Mouse (Mus musculus): ENCODE data around the gene Arhgef17. TPM values are rescaled to one million over a fixed set of nuclear protein-coding genes. Genes with fewer than 3 reads are reported as not detected.

Arhgef17 gene
- total RNA-seq, 2 experiments from 2014 or later = 136 to 141 TPM

GRCm38 (mm10) chr7:100942789-100943615 lies 11.1 kb upstream of the Arhgef17 start:
- peak; percentile 59 to 62 for DNase-seq (ENCODE audit: low spot score in 2 of 2)

DNA sequence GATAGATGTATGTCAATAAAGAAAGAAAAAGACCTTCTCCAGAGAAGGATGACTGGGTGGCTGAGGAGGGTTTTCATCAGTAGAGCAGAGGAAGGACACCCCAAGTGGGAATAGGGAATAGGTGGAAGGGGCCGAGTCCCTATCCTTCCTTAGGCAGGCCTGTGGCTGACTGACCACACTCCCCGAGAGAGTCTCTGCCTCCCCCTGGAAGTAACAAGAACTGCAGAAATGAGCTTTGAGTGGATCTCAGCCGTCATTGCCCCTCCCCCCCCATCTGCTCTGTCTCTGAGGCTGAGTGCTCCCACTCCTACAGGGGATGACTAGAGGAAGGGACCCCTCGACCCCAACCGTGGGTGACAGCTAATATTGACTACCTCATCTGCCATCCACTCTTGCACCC lies 9.3 kb upstream of the Arhgef17 start:
- no peak for DNase-seq (ENCODE audit: low spot score in 2 of 2)

DNA sequence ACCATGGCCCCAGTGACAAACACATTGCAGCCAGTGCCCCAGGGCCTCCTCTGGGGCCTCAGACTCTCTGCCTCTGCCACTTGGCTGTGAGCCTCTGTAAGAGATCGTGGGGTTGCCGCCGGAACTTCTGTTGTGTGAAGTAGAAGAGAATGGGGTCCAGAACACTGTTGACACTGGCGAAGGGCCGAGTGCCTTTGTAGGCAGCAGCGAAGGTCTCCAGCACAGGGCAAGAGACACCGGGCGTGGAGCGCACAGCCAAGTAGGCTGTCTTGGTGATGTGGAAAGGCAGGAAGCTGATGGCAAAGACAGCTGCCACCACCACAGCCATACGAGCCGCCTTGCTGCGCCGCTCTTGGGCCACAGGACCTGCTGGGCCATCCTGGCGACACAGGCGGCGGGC lies 6.2 kb upstream of the Arhgef17 start:
- DNase-seq (ENCODE audit: low spot score in 2 of 2) = no peak

DNA sequence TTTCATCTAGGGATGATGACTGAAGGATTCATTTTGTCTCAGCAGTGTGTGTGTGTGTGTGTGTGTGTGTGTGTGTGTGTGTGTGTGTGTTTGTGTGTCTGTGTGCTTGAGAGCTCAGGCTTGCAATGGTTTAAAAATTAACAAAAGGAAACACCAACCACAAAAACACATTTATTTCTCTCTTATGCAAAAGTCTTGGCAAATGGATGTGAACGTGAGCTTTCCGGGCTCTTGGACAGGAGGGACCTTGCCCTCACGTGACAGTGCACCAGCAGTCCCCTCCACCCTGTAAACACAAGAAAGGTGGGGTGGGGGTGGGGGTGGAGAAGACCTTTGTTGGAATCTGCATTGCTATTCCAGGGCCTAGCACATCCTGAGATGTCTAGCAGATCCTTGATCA lies 5.6 kb upstream of the Arhgef17 start:
- DNase-seq (ENCODE audit: low spot score in 2 of 2) = no peak

DNA sequence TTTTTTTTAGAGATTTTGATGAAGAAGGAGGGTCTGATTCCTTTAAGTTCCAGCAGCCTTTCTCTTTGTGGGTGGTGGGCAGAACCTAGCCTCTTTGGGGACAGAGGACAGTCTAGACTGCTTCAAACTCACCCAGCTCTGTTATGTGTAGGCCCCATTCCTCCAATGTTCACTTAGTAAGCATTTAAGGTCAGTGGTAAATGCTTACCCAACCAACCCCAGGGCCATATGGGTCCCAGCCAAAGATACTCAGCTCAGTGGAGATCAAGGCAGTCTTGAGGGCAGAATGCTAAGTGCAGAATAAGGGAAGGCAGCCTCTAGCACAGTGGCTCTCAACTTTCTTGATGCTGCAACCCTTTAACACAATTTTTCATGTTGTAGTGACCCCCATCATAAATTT lies 1.6 kb upstream of the Arhgef17 start:
- no peak for DNase-seq (ENCODE audit: low spot score in 2 of 2)

GRCm38 (mm10) chr7:100932481-100933007 lies 637 bp upstream of the Arhgef17 start:
- peak; percentile 66 to 75 for DNase-seq (ENCODE audit: low spot score in 2 of 2)

DNA sequence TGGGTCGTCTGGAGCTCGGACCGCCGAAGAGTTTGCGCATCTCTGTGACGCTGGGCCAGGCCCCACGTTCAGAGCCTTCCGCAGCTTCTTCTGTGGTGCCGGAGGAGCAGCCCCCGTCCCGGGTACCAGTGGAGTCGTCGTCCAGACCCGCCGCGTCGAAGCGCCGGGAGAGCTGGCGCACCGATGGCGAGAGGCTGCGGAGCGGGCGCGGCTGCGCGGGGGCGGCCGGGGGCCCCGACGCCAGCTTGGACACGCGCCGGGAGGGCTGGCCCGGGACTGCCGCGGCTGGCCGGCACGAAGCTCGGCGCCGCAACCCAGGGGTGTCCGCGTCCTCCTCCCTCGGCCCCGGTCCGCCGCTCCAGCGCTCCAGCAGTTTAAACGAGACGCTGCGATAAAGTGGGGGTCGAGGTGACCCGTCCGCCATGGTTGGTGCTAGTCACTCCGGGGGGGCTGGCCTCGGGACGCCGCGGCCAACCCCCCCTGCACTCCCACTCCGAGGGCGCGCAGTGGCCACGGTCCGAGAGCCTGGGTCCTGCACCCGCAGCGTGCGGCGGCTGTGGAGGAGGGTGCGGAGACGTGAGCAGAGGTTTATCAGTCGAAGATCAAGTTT lies 486 bp downstream of the Arhgef17 start:
- no peak for DNase-seq (ENCODE audit: low spot score in 2 of 2)

- no peak for DNase-seq (ENCODE audit: low spot score in 2 of 2)
These were observed 1.1 kb downstream of the Arhgef17 start for GRCm38 (mm10) chr7:100930619-100931315.

DNA sequence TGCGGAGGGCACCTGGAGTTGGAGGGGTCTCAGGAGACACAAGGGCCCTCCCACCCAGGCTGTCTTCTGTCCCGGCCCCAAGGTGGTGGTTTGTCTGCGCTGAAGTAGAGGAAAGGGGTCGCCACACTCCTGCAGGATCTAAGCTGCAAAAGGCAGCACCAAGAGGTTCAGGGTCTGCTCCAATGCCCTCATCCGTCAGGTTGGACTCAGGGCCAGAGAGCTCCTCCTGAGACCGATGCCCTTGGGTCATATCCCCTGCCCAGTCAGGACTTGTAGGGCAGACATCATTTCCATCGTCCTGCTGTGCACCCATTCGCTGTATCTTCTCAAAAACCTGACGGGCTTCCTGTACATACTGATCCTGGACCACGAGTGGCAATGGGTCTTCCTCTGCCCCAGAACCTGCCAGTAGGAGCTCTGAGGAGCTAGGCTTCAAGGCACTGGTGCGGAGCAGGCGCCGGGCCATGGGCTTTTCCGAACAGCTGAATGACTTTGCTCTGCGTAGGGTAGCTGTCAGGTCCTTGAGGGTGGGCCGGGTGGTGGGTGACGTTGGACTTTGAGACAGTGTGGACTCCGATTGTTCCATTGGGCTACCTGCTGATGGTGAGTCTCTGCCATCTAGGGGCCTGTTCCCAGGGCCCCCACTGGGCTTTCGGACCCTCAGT lies 2.1 kb downstream of the Arhgef17 start:
- DNase-seq (ENCODE audit: low spot score in 2 of 2) = no peak

- no peak for DNase-seq (ENCODE audit: low spot score in 2 of 2)
These were observed 3.5 kb downstream of the Arhgef17 start for GRCm38 (mm10) chr7:100928456-100928855.

DNA sequence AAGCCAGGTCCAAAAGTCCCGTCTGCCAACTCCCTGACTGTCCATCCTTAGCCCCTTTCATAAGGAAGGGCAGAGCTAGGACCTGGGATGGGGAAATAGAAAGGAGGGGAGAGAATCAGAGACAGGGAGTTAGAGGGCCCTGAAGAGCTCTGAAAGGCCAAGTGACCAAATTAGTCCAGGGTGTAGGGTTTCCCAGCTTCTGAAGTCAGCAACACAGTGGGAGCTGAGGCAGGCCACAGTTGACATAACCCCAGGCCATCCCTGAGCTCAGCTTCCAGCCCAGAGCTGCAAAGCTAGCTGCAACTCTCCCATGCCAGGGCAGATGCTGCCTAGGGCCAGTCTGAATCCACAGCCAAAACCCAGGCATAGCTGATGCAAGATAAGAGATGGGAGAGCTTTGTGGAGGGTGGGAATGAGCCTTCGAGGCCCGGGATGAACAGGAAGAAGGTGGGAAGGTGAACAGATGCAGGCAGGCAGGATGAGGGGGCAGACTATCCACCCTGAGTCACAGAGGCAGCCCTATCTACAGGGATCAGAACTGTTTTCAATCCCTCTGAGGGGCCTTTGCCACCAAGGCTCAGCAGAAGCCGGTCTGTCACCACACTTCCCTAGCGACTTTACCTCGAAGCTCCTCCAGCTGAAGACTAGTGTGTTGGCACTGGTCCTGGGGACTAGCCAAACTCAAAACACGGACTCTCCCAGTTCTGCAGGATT lies 4.5 kb downstream of the Arhgef17 start:
- DNase-seq (ENCODE audit: low spot score in 2 of 2) = no peak

GRCm38 (mm10) chr7:100926311-100926923 lies 5.5 kb downstream of the Arhgef17 start:
- DNase-seq (ENCODE audit: low spot score in 2 of 2) = peak; percentile 50 to 61

DNA sequence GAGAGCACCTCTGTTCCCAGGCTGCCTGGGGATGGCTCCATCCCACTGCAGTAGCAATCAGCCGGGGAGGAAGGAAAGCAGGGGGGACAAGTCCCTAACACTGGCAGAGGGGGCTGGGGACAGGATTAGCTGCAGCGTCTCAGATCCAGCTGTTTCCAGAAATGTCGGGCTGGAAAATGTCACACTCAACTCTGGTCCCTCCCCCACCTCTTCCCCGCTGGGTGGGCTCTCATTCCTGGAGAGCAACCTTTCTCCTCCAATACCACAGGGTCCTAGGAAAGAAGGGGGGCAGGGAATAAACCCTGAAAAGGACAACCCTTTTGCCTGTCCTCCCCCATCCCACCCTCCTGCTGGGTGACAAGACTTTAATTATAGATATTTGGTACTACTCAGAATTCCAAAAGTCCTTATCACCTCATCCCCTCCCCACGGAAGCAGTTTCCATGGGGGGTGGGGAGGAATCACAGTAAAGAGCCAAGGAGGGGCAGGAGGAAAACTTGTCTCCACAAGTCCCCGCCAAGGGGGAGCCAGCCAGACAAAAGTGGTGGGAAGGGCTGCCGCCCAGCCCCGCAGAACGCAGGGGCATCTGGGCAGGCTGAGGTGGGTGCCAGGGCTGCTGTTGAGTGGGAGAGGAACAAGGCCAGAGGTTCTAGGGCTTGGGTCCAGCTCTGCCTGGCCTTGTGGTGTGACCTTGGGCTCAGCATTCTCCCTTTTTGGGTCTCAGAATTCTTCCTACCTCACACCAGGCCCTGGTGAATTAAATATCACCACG lies 7.0 kb downstream of the Arhgef17 start:
- DNase-seq (ENCODE audit: low spot score in 2 of 2) = no peak

GRCm38 (mm10) chr7:100924200-100924599 lies 7.7 kb downstream of the Arhgef17 start:
- no peak for DNase-seq (ENCODE audit: low spot score in 2 of 2)

DNA sequence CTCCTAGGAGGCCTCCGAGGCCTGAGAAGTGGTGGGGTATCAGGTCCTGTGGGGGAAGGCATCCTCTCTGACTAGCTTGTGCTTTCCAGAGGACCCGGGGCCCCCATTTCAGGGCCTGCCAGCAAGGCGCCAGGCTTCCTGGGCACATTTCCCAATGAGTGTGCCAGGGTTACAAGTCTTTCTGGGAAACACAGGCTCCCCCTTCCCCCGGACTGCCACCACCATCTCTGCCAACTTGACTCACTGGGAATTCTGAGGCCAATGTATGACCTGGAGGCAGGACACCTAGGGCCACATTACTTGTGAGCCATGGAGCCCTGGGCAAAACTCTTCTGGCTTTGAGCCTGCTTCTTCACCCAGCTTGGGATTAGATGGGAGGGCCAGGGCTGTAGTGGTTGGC lies 9.0 kb downstream of the Arhgef17 start:
- no peak for DNase-seq (ENCODE audit: low spot score in 2 of 2)

GRCm38 (mm10) chr7:100921289-100921688 lies 10.6 kb downstream of the Arhgef17 start:
- DNase-seq (ENCODE audit: low spot score in 2 of 2) = no peak

- DNase-seq (ENCODE audit: low spot score in 2 of 2) = no peak
These were observed 12.1 kb downstream of the Arhgef17 start for GRCm38 (mm10) chr7:100919809-100920107.

GRCm38 (mm10) chr7:100919006-100919808 lies 12.7 kb downstream of the Arhgef17 start:
- DNase-seq (ENCODE audit: low spot score in 2 of 2) = no peak

DNA sequence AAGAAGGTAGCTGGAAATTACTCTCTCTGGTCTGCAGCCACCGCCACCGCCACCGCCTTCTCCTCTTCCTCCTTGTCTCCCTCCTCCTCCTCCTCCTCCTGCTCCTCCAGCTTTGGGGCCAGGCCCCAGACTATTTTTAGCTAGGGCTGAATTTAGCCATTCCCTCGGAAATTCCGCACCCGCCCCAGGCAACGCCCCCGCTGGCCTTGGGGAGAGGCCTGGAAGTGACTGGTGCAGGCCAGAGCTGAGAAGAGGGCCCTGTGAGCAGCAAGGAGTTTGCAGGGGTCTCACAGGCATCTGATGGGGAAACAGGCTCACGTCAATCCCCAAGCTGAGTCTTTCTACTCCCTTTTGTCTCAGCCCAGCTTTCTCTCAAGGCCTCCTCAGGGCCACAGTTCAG lies 13.7 kb downstream of the Arhgef17 start:
- no peak for DNase-seq (ENCODE audit: low spot score in 2 of 2)
